Mouse (Mus musculus) kidney, postnatal 25 days (tissue): ENCODE results near the gene Capn7.

Experiments used
- DNase-seq, 2 experiments: peaks; one replicate each; pipeline ENCODE4 v3.0.0; 2021; ENCODE audit warnings: mixed read lengths in 2 of 2

Gene Capn7

GRCm38 (mm10) chr14:31416411-31416810 is 80.0 kb downstream of the Capn7 start:
- no peak for DNase-seq

DNA sequence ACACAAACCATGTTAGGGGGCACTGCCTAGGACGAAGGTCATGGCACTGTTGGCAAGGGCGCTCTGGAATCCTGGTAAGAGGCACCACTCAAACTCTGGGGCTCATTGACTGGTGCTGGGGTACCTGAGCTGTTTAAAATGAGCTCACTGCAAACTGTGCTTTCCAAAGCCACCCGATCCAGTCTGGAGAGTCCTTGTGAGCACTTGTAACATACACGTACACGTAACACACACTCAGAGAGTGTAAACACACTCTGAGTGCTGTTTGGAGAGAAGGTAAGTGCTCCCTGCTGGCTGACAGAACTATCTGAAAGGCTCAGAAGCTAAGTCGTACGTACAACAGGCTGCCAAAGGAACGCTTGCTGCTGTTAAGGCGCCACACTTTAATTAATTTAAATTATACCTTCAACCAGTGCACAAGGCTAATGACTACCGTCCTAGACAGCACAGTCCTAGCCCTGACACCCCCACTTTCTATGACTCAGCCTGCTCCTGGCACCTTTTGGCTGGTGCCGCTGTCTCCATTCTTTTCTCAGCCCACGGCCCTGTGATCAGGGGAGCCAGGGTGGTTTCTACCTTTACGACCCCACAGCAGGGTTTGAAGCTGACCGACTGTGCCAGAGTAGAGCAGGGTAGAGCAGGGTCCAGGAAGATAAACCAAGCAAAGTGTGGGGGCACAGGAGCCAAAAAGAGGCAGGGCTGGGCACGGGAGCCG is 80.6 kb downstream of the Capn7 start:
- DNase-seq, result no peak

DNA sequence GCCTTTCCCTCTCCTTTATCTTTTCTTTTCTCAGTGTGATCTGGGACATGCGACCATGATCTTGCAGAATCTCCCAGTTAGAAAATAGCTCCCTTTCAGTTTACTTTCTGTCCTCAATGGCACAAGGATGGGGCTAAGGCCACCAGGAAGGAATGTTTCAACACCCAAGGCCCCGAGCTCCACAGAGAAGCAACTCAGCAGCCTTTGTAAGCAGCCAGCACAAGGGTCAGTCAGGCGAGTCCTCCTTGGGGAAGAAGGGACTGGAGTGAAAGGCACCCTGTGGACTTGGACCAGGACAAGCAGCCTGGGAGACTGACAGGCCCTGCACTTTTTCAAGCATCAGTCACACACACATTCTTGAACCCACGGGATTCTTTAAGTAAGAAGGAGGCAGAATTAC is 82.8 kb downstream of the Capn7 start:
- peak; percentile 56 to 90 for DNase-seq

DNA sequence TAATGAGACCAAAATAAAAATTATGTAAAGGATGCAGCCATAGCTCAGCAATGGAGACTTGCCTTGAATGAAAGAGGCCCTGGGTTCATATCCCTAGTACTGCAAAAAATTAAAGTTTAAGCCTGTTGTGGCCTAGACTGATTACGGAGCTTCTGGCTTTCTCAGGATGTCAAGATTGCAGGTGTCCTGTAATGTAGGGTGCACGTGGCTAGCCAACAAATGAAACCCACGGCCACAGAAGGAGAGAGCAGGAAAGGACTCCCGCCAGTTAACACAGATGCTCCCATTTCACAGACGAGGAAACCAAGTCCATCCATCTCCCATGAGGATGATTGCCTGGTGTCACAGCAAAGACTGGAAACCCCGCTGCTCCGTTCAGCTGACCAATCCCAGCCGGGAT is 83.7 kb downstream of the Capn7 start:
- DNase-seq, result no peak

GRCm38 (mm10) chr14:31420562-31420961 is 84.1 kb downstream of the Capn7 start:
- no peak for DNase-seq

- no peak for DNase-seq
Measured at GRCm38 (mm10) chr14:31420985-31421384, 84.5 kb downstream of the Capn7 start.
